Mouse (Mus musculus) heart, embryonic 16.5 days (tissue): Measurements from ENCODE around the gene Nr1h3. TPM values are rescaled to one million over a fixed set of nuclear protein-coding genes. Genes with fewer than 3 reads are reported as not detected.
A peak's percentile ranks its signal among the peaks of the same experiment; 100 is the strongest.

Experiments
- ATAC-seq: fragments of 200-750 bp; cut with Nextera tagmentation; replicated peaks from 2 replicates; pipeline ENCODE4 v1.8.0; 2017; ENCODE audit warnings: moderate number of reproducible peaks; ENCODE audit not compliant: insufficient read depth, low FRiP score; ENCODE audit errors: extremely low read depth
- H3K27ac ChIP-seq: fragments of 300-500 bp; sonication (generic); 2 replicates; pipeline ENCODE4 v1.5.1; 2014; ENCODE audit warnings: mild to moderate bottlenecking, low read length, control low read depth, moderate library complexity
- H3K27me3 ChIP-seq: fragments of 300-500 bp; sonication (generic); 2 replicates; pipeline ENCODE4 v1.6.1; 2014; ENCODE audit warnings: low read length, mixed read lengths; ENCODE audit not compliant: control insufficient read depth, insufficient read depth
- H3K36me3 ChIP-seq: fragments of 300-500 bp; sonication (generic); 2 replicates; pipeline ENCODE4 v1.6.1; 2014; ENCODE audit not compliant: control insufficient read depth, insufficient read depth
- H3K4me1 ChIP-seq: fragments of 300-500 bp; sonication (generic); 2 replicates; pipeline ENCODE4 v1.6.1; 2014; ENCODE audit warnings: low read length, mixed read lengths; ENCODE audit not compliant: control insufficient read depth, insufficient read depth
- H3K4me2 ChIP-seq: fragments of 300-500 bp; sonication (generic); 2 replicates; pipeline ENCODE4 v1.6.1; 2014; ENCODE audit warnings: low read depth, mild to moderate bottlenecking, control low read depth, low read length
- H3K4me3 ChIP-seq: fragments of 300-500 bp; sonication (generic); 2 replicates; pipeline ENCODE4 v1.5.1; 2014; ENCODE audit warnings: mild to moderate bottlenecking, control low read depth, low read length
- H3K9ac ChIP-seq: fragments of 300-500 bp; sonication (generic); 2 replicates; pipeline ENCODE4 v1.6.1; 2014; ENCODE audit warnings: low read length, control low read depth
- H3K9me3 ChIP-seq: fragments of 300-500 bp; sonication (generic); replicated peaks from 2 replicates; pipeline ENCODE4 v1.6.1; 2016; ENCODE audit warnings: low read length; ENCODE audit not compliant: control insufficient read depth
- WGBS: fragments of 180-500 bp; shearing (Covaris S2); extraction: QIAGEN DNeasy Blood & Tissue Kit; methylation state at CpG from one replicate; pipeline ENCODE4 v1.1.7; 2014; 5-methylcytosine and 5-hydroxymethylcytosine counted together
- polyA plus RNA-seq: library from polyadenylated mRNA; unstranded; fragments of >200 nt; fragmentation: Nextera tagmentation; extraction: Ambion mirVana; gene quantifications from 2 replicates; pipeline ENCODE4 v1.2.1, GENCODE M21; 2015

Gene Nr1h3
- polyA plus RNA-seq, 1 experiment from 2014 or later: 4.4 TPM

DNA sequence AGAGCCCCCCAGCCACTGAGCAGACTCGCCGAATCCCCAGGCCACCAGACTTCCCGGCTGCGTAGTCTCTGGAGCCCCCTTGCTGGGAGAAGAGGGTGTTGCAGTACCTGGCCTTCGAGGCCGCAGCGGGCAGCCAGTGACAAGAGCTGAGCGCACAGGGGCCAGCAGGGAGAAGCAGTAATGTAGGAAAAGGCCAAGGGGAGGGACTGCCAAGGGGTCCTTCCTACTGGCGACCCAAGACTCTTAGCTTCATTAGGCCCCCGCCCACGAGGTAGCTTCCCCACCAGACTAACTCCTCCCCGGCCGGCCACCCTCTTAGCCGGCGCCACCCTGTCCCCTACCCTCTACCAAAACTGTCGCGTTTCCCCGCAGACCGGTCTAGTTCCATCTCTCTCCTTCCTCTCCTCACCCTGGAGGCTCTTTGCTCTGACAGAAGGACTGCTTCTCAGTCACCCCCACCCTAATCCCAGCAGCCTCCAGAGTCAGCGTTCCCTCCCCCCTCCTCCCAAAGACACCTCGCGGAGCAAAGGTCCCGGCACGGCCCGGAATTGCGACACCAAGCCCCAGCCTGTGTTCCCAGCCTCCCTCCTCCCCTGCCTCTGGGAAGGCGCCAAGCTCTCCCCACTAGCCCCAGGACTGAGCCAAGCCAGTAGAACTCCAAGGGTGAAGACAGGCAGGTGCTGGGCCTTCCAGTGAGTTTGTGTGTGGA is 7.9 kb downstream of the Nr1h3 start:
- Histone ChIP-seq H3K4me3 (peak overlapping the region; percentile 49), H3K9ac (peak overlapping the region; percentile 78), H3K4me1 (peaks cover 5% of the 10 kb centered on the region), H3K27me3 (no peaks in the 10 kb centered on the region; the same call in 1 of the 2 replicates), H3K9me3 (no peaks in the 10 kb centered on the region), H3K36me3 (no peaks in the 10 kb centered on the region), H3K27ac (peak overlapping the region; percentile 12; the same call in 1 of the 2 replicates), H3K4me2 (peak overlapping the region; percentile 77)
- WGBS: under 1% methylated on average over 27 of the region's 27 CpGs
- ATAC-seq: peak; percentile 89

DNA sequence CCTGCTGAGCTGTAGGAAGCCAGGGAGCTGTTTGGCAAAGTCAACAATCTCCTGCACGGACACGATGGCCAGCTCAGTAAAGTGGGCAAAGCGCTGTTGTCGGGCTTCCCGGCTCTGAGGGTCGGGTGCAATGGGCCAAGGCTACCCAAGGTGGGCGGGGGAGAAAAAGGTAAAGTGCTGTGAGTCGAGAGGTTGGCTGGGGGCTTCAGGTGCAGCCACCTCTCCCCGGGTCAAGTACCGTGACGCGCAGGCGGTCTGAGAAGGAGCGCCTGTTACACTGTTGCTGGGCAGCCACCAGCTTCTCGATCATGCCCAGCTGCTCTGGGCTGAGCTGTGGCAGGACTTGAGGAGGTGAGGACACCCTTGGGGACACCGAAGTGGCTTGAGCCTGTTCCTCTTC is 12.1 kb downstream of the Nr1h3 start:
- Histone ChIP-seq H3K27ac (no peak overlapping the region), H3K9ac (no peak overlapping the region), H3K4me2 (no peak overlapping the region), H3K36me3 (no peaks in the 10 kb centered on the region), H3K4me3 (no peak overlapping the region), H3K27me3 (no peaks in the 10 kb centered on the region; the same call in 1 of the 2 replicates), H3K4me1 (peaks cover 5% of the 10 kb centered on the region), H3K9me3 (no peaks in the 10 kb centered on the region)
- WGBS: 84% methylated on average over 16 of the region's 16 CpGs
- no peak for ATAC-seq

- no peaks in the 10 kb centered on the region for H3K9me3 ChIP-seq
- no peak overlapping the region for H3K4me3 ChIP-seq
- 50% methylated on average over 4 of the region's 4 CpGs for WGBS
- no peak for ATAC-seq
- no peak overlapping the region for H3K9ac ChIP-seq
- H3K36me3 ChIP-seq: no peaks in the 10 kb centered on the region
- no peak overlapping the region for H3K4me2 ChIP-seq
- no peak overlapping the region for H3K27ac ChIP-seq
- H3K4me1 ChIP-seq: no peaks in the 10 kb centered on the region; the same call in 1 of the 2 replicates
- no peaks in the 10 kb centered on the region; the same call in 1 of the 2 replicates for H3K27me3 ChIP-seq
Measured at GRCm38 (mm10) chr2:91187431-91187830, 15.2 kb downstream of the Nr1h3 start.

DNA sequence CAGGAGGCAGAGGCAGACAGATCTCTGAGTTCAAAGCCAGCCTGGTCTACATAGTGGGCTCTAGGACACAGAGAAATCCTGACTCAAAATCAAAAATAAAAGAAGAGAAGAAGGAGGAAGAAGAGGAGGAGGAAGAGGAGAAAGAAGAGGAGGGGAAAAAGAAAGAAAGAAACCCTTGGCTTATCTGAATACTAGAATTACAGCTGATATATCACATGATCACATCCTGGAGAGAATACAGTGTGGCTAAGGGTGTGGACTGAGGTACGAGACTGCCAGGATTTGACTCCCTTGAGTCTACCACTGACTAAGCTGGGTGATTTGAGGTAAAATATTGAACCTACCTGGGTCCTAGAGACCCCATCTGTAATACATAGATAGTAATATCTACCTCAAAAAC is 16.4 kb downstream of the Nr1h3 start:
- Histone ChIP-seq H3K27ac (no peak overlapping the region), H3K36me3 (no peaks in the 10 kb centered on the region), H3K9ac (no peak overlapping the region), H3K4me2 (no peak overlapping the region), H3K4me1 (peaks cover 9% of the 10 kb centered on the region), H3K4me3 (no peak overlapping the region), H3K27me3 (no peaks in the 10 kb centered on the region), H3K9me3 (no peaks in the 10 kb centered on the region)
- ATAC-seq: no peak
- 49% methylated on average over 1 of the region's 1 CpGs for WGBS

- Histone ChIP-seq H3K4me3 (peak within 1 kb of the TSS; percentile 92), H3K9me3 (no peaks in the 10 kb centered on the region), H3K9ac (peak within 1 kb of the TSS; percentile 81), H3K36me3 (no peaks in the 10 kb centered on the region), H3K4me1 (peaks cover 9% of the 10 kb centered on the region), H3K27ac (peak within 1 kb of the TSS; percentile 64), H3K4me2 (peak within 1 kb of the TSS; percentile 94), H3K27me3 (no peaks in the 10 kb centered on the region)
- 51% methylated on average over 15 of the region's 15 CpGs for WGBS
- 0 out of 2 replicates have a peak, but pooled peaks have one; percentile 14 for ATAC-seq
Measured at GRCm38 (mm10) chr2:91183711-91184405, 18.8 kb downstream of the Nr1h3 start, which contains the start of gene Madd. Gene Madd (minus strand): TSS chr2:91183837.

DNA sequence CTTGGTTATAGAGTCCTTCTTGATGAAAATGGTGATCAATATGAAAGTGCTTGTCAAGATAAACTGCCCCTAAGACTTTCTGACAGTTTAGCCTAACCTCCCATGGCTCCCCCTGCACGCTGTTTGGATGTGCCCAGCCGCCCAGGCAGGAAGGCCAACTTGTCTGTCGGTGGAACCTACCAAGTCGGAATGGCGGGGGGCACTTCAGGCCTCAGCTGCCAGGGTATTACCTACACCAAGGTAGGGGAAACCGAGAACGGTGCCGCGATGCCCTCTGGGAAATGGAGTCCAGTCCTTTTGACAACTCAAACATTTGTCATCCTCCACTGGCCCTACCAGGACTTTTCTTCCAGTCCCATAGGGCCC is 19.5 kb downstream of the Nr1h3 start:
- peak overlapping the region; percentile 94 for H3K4me2 ChIP-seq
- ATAC-seq: peak; percentile 92
- peaks cover 9% of the 10 kb centered on the region for H3K4me1 ChIP-seq
- peak overlapping the region; percentile 92 for H3K4me3 ChIP-seq
- no peaks in the 10 kb centered on the region for H3K27me3 ChIP-seq
- H3K27ac ChIP-seq: peak overlapping the region; percentile 64
- WGBS: 2% methylated on average over 9 of the region's 9 CpGs
- peak overlapping the region; percentile 81 for H3K9ac ChIP-seq
- H3K36me3 ChIP-seq: no peaks in the 10 kb centered on the region; the same call in 1 of the 2 replicates
- no peaks in the 10 kb centered on the region for H3K9me3 ChIP-seq

GRCm38 (mm10) chr2:91182405-91183147 is 20.1 kb downstream of the Nr1h3 start:
- Histone ChIP-seq H3K4me1 (peaks cover 9% of the 10 kb centered on the region), H3K9me3 (no peaks in the 10 kb centered on the region), H3K9ac (peak overlapping the region; percentile 81), H3K4me2 (peak overlapping the region; percentile 94), H3K27ac (peak overlapping the region; percentile 64), H3K36me3 (peaks cover 5% of the 10 kb centered on the region), H3K4me3 (peak overlapping the region; percentile 92), H3K27me3 (no peaks in the 10 kb centered on the region)
- WGBS: under 1% methylated on average over 76 of the region's 81 CpGs
- peak; percentile 83 for ATAC-seq

DNA sequence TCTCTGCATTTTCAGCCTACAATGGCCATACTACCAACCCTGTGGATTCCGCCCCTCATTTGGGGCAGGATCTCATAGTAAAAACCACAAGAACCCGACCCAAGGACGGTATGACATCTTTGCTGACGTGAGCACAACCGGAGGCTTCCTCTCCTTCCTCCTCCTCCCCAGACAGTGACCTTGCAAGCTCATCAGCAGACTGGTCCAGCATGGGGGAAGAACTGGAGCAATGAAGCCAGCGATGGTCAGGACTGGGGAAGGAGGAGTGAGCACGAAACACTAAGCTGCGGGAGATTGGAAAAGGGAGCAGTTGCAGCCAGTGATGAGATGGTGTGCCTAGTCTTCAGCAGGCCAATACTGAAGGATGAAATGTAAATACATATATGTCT is 20.6 kb downstream of the Nr1h3 start:
- no peak for ATAC-seq
- Histone ChIP-seq H3K9me3 (no peaks in the 10 kb centered on the region), H3K9ac (peak overlapping the region; percentile 81), H3K36me3 (peaks cover 5% of the 10 kb centered on the region), H3K27me3 (no peaks in the 10 kb centered on the region), H3K4me1 (peaks cover 9% of the 10 kb centered on the region), H3K4me2 (peak overlapping the region; percentile 94), H3K27ac (no peak overlapping the region), H3K4me3 (peak overlapping the region; percentile 92)
- 12% methylated on average over 8 of the region's 8 CpGs for WGBS
